Mouse (Mus musculus): ENCODE measurements around the gene Mboat7.

DNA sequence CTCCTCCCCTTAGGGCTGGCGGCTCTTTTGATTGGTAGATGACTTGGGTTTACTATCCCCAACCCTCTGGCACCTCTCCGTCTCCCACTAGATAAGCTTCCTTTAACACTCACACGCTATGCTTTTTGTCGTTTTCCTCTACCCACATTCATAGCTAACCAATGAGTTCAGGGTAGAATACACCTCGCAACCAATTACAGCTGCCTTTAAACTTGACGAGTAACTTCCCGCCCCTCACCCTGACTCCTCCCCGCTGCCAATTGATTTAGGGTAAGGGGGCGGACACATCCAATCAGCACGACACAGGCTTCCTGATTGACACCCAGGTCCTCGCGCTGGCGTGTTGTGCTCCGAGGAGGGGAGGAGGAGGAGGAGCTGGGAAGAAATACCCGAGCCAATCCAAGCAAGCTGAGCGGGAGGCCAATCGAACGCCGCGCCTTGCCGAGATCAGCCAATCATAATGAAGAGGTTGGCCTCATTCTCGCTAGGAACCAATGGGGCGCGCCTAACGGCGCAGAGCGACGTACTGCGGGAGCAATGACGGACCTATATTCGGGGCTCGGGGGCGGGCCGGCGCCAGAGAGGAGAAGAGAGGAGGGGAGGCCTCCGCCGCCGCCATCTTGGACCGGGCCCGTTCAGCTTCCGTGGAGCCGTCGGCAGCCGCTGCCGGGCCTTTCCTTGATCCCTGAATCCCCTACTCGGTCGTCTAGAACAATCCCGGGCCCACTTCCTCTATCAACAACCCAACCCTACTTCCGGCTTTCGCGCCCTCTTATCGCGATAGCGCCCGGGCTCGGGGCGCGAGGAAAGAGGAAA, 48.4 kb downstream of the Mboat7 start, which contains the start of gene Cnot3:
- no peak for TF ChIP-seq CTCF (IDR thresholded peaks at IDR 0.05; ENCODE audit: low read depth, low read length)
- peak; percentile 83 for TF ChIP-seq POLR2A (IDR thresholded peaks at IDR 0.05; ENCODE audit: extremely low read depth, insufficient read depth, low read length)
